Mouse (Mus musculus) heart, embryonic 14.5 days (tissue): ENCODE measurements around the gene Rab8b. TPM values are rescaled to one million over a fixed set of nuclear protein-coding genes. Genes with fewer than 3 reads are reported as not detected.
"Not testable (repeated sequence)": the region's sequence is repeated elsewhere in the genome, so short reads cannot be mapped to it uniquely, and the experiment has no call there.

Source experiments
- ATAC-seq: fragments of 200-750 bp; cut with Nextera tagmentation; 2 replicates; pipeline ENCODE4 v1.8.0; 2017; ENCODE audit warnings: low read depth, moderate TSS enrichment; ENCODE audit not compliant: insufficient number of reproducible peaks, insufficient read depth, low FRiP score
- H3K27ac ChIP-seq, 2 experiments: fragments of 200-500 bp in 1 of 2; fragments of 300-500 bp in 1 of 2; sonication (generic) in 1 of 2; replicated peaks in 1 of 2; 2 replicates each; pipeline ENCODE4 v1.5.1; 2012 to 2014; ENCODE audit warnings: low read depth in 2 of 2, low read length in 2 of 2, control low read depth in 1 of 2, mild to moderate bottlenecking in 1 of 2, mixed read lengths in 1 of 2; ENCODE audit not compliant: control insufficient read depth in 1 of 2, insufficient read depth in 1 of 2
- H3K27me3 ChIP-seq: fragments of 300-500 bp; sonication (generic); 2 replicates; pipeline ENCODE4 v1.6.1; 2014; ENCODE audit warnings: mild to moderate bottlenecking, low read length, control low read depth; ENCODE audit not compliant: control insufficient read depth, insufficient read depth
- H3K36me3 ChIP-seq: fragments of 300-500 bp; sonication (generic); 2 replicates; pipeline ENCODE4 v1.6.1; 2014; ENCODE audit warnings: mild to moderate bottlenecking, control low read depth, low read length, mixed read lengths; ENCODE audit not compliant: control insufficient read depth, insufficient read depth
- H3K4me1 ChIP-seq, 2 experiments: fragments of 200-500 bp in 1 of 2; fragments of 300-500 bp in 1 of 2; sonication (generic) in 1 of 2; 2 replicates each; pipeline ENCODE4 v1.6.1; 2012 to 2014; ENCODE audit warnings: low read length in 2 of 2, control low read depth in 1 of 2, mixed read lengths in 1 of 2; ENCODE audit not compliant: control insufficient read depth in 2 of 2, insufficient read depth in 2 of 2
- H3K4me2 ChIP-seq: fragments of 300-500 bp; sonication (generic); 2 replicates; pipeline ENCODE4 v1.6.1; 2014; ENCODE audit warnings: mild to moderate bottlenecking, low read length
- H3K4me3 ChIP-seq, 2 experiments: fragments of 200-500 bp in 1 of 2; fragments of 300-500 bp in 1 of 2; sonication (generic) in 1 of 2; 2 replicates each; pipeline ENCODE4 v1.5.1; 2012 to 2014; ENCODE audit warnings: low read length in 2 of 2, mild to moderate bottlenecking in 2 of 2, control low read depth in 1 of 2, low read depth in 1 of 2, moderate library complexity in 1 of 2; ENCODE audit not compliant: control insufficient read depth in 1 of 2, insufficient read depth in 1 of 2
- H3K9ac ChIP-seq: fragments of 300-500 bp; sonication (generic); 2 replicates; pipeline ENCODE4 v1.6.1; 2014; ENCODE audit warnings: mild to moderate bottlenecking, low read length
- H3K9me3 ChIP-seq: fragments of 300-500 bp; sonication (generic); 2 replicates; pipeline ENCODE4 v1.6.1; 2016; ENCODE audit warnings: low read length, control low read depth; ENCODE audit not compliant: control insufficient read depth
- WGBS: fragments of 180-500 bp; shearing (Covaris S2); extraction: QIAGEN DNeasy Blood & Tissue Kit; methylation state at CpG from one replicate; pipeline ENCODE4 v1.1.7; 2014; 5-methylcytosine and 5-hydroxymethylcytosine counted together
- polyA plus RNA-seq: library from polyadenylated mRNA; unstranded; fragments of >200 nt; fragmentation: Nextera tagmentation; extraction: Ambion mirVana; gene quantifications from 2 replicates; pipeline ENCODE4 v1.2.1, GENCODE M21; 2014

The Rab8b gene
- polyA plus RNA-seq, 1 experiment from 2014 or later = 18.9 TPM

DNA sequence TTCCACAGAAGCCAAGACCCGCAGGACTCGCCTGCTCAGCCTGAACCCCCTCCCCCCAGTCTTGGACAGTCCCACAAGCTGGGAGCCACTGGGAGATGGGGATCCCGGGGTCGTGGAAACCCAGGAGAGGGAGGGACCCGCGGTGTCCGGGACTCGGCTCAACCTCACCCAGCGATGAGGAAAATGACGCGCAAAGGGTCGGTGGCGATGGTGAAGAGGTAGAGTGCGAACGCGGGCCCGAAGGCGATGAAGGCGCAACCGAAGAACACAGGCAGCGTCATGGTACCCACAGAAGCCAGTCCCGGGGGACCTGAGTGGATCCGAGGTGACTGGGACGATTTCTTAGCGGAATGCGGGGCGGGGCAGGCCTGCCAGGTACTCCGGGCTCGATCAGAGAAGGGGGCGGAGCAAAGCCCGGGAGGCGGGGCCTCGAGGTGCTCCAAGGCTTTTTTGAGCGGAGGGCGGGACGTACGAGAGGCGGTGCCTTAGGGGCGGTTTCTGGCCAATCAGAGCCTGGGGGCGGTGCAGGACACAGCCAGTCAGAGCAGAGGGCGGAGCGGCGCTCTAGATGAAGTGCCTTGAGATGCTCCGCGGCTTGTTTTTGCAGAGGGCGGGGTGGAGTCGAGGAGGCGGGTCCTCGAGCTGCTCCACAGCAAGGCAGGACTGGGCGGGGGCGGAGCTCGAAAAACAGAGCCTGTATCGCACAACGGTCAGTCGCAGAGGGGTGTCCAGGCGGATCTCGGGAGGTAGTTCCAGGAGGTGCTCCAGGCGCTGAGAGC, 85.0 kb downstream of the Rab8b start, which contains the start of gene Aph1c:
TSS of gene Aph1c (minus strand) at position 409 of the 779 bp plus-strand sequence.
- WGBS = under 1% methylated on average over 58 of the region's 58 CpGs
- Histone ChIP-seq H3K27ac (no peak within 1 kb of the TSS), H3K4me3 (peak within 1 kb of the TSS; percentile 56 to 79), H3K9ac (peak within 1 kb of the TSS; percentile 65), H3K9me3 (no peaks in the 10 kb centered on the region), H3K36me3 (no peaks in the 10 kb centered on the region), H3K4me1 (peaks cover 5 to 11% of the 10 kb centered on the region in 2 experiments; a peak in 3 of 4 replicates), H3K27me3 (no peaks in the 10 kb centered on the region), H3K4me2 (peak within 1 kb of the TSS; percentile 99)
- ATAC-seq = peak; percentile 99

DNA sequence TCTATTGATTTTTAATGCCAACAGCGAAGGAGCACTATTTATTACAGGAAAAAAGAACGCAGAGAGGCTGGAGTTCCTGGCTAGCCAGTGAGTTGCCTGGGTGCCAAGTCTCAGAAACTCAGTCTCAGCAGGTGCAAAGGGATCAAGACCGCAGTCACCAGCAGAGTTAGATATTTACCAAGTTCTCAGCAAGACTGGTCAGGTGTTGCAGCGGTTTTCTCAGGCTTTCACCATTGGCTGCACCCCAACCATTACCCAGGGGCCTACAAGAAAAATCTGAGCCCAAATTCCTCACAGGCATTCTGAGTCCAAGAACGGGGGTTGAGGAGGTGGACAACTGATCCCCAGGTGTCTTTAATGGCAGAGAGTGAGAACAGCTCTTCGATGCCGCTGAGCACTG, 85.6 kb downstream of the Rab8b start:
- ATAC-seq = no peak
- Histone ChIP-seq H3K27ac (no peak overlapping the region), H3K4me2 (peak overlapping the region; percentile 99), H3K27me3 (no peaks in the 10 kb centered on the region), H3K4me1 (peaks cover 5 to 11% of the 10 kb centered on the region in 2 experiments; a peak in 3 of 4 replicates), H3K9ac (peak overlapping the region; percentile 49; the same call in 1 of the 2 replicates), H3K4me3 (peak overlapping the region; percentile 56 to 79), H3K36me3 (no peaks in the 10 kb centered on the region), H3K9me3 (no peaks in the 10 kb centered on the region)
- WGBS = 24% methylated on average over 7 of the region's 7 CpGs

DNA sequence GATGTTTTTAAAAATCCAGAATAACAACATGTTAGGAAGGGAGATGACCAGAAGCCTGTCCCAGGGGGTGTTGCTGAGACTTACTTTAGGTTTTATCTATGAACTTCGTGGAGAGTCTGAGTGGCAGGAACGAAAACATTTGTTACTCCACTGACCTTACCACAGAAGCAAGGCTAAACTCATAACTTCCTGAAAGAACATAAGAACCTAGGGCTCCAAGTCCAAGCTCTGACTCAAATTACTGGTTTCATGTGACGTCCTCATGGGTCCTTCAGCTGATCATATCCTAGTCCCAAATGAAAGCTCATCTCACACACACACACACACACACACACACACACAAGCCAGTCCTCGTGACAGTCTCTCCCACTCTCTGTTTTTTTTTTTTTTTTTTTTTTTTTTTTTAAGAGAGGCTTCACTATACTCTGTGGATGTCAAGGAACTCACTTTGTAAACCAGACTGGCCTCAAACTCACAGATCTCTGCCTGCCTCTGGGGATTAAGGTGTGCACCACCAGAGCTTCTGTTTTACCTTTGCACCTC, 87.0 kb downstream of the Rab8b start:
- H3K27me3 ChIP-seq = no peaks in the 10 kb centered on the region
- WGBS = 55% methylated on average over 4 of the region's 4 CpGs
- H3K27ac ChIP-seq = no peak overlapping the region
- no peaks in the 10 kb centered on the region for H3K36me3 ChIP-seq
- H3K4me3 ChIP-seq = no peak overlapping the region
- H3K9ac ChIP-seq = no peak overlapping the region
- H3K9me3 ChIP-seq = no peaks in the 10 kb centered on the region
- ATAC-seq = no peak
- H3K4me1 ChIP-seq = peaks cover 5 to 11% of the 10 kb centered on the region in 2 experiments; a peak in 3 of 4 replicates
- no peak overlapping the region for H3K4me2 ChIP-seq

DNA sequence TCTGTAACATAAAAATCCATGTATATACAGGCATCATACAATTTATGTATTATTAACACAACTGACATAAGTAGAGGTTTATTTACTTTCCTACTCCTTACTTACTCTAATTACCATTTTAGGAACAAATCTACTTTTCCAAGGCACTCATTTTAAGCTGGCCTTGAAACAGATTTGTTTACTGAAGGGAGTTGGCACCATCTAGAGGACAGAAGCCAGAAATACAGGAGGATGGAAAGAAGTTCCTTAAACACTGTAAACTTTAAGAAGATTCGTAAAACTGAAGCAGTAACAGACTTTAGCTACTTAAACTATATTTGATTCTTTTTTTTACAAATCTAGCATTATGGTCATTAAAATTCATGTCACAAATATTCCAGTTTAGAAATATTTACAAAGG, 93.5 kb downstream of the Rab8b start:
- Histone ChIP-seq H3K9me3 (no peaks in the 10 kb centered on the region), H3K36me3 (no peaks in the 10 kb centered on the region), H3K27ac (no peak overlapping the region), H3K4me1 (no peaks in the 10 kb centered on the region; a peak in 1 of 4 replicates), H3K27me3 (no peaks in the 10 kb centered on the region), H3K4me2 (no peak overlapping the region), H3K9ac (no peak overlapping the region), H3K4me3 (no peak overlapping the region)
- WGBS = 43% methylated on average over 1 of the region's 1 CpGs
- no peak for ATAC-seq

DNA sequence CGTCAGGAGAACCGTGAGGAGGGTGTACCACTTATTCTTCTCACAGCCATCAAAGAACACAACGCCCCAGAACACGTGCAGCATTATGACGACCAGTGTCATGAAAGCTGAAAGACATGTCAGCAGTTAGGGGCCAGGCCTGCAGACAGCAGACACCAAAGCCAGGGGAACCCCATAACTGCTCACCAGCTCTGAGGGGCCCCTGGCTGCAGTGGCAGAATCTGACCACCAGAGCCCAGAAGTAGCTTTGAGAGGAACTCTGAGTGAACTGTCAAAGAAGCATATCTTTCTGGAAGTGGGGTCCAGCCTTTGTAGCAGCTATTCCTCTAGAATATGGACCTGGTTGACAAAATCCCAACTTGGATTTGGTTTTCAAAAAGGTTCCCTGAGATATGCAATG, 97.2 kb downstream of the Rab8b start:
- not testable (repeated sequence) for H3K4me1 ChIP-seq, H3K4me3 ChIP-seq, H3K4me2 ChIP-seq, H3K27ac ChIP-seq, ATAC-seq, H3K9ac ChIP-seq, H3K36me3 ChIP-seq, H3K27me3 ChIP-seq, H3K9me3 ChIP-seq
- no CpG with 5 or more reads among the region's 5 CpGs for WGBS

DNA sequence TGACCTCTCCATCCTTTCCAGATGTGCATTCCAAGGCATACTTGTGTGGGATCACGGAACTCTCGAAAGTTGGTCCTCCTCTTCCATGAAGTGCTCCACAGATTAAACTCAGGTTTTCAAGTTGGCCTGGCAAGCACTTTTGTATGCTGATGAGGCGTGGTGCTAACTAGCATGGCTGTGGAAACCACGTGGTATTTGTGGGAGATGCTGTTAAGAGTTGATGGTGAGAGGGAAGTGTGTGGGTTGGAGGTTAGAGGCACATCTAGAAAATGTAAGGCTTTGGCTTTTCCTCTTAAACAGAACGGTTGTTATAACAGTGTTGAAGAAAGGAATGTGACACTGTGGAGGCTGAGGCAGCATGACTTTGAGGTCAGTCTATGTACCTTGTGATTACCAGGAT, 98.5 kb downstream of the Rab8b start:
- H3K4me2 ChIP-seq = no peak overlapping the region
- H3K36me3 ChIP-seq = no peaks in the 10 kb centered on the region
- no peaks in the 10 kb centered on the region for H3K9me3 ChIP-seq
- no peak overlapping the region for H3K4me3 ChIP-seq
- no peak overlapping the region for H3K9ac ChIP-seq
- ATAC-seq = no peak
- 76% methylated on average over 5 of the region's 5 CpGs for WGBS
- no peaks in the 10 kb centered on the region for H3K27me3 ChIP-seq
- no peak overlapping the region for H3K27ac ChIP-seq
- no peaks in the 10 kb centered on the region; a peak in 1 of 4 replicates for H3K4me1 ChIP-seq

DNA sequence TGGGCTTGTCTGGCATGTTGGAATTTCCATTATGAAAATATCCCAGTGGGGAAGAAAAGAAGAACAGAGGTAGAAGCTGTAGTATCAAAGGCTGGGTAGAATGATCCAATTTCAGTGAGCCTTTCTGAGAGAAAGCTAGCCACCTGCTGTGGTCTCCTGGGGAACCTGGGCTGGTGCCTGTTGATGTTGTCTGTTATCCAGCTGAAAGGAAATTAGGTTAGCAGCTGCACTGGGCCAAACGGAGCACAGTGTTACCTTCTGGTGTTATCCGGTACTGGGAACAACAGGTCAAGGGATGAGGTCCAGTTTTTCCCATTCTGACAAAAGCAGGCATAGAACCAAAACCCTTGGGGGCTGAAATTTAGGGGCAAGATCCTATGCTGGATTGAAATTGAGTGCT, 106.1 kb downstream of the Rab8b start:
- ATAC-seq = no peak
- H3K4me2 ChIP-seq = no peak overlapping the region
- H3K36me3 ChIP-seq = no peaks in the 10 kb centered on the region

More for the DNA sequence above, 106.1 kb downstream of the Rab8b start:
- Histone ChIP-seq H3K9ac (no peak overlapping the region), H3K4me3 (no peak overlapping the region), H3K27me3 (no peaks in the 10 kb centered on the region), H3K9me3 (no peaks in the 10 kb centered on the region), H3K4me1 (no peaks in the 10 kb centered on the region), H3K27ac (no peak overlapping the region)
- 33% methylated on average over 2 of the region's 2 CpGs for WGBS
